Mouse (Mus musculus): ENCODE results near the gene Nacc1.

- TF ChIP-seq CTCF (IDR thresholded peaks at IDR 0.05; ENCODE audit: control insufficient read depth, insufficient read depth, insufficient read length) (no peak), MAX (IDR thresholded peaks at IDR 0.05) (no peak), CEBPB (IDR thresholded peaks at IDR 0.05; ENCODE audit: low read depth) (no peak), MYOD1 (IDR thresholded peaks at IDR 0.05; ENCODE audit: control insufficient read depth, insufficient read length, low read depth) (no peak)
These were observed 47.0 kb upstream of the Nacc1 start for GRCm38 (mm10) chr8:84734680-84735079.
